In genomic region chr14:118691910-118692309, GRCm38 (mm10) we compare ENCODE assay signal across 17 mouse cellular contexts. TPM values are rescaled to one million over a fixed set of nuclear protein-coding genes. Genes with fewer than 3 reads are reported as not detected.
DNase-seq lines count a peak whose midpoint lies in the region; ATAC-seq and TF ChIP-seq lines count a peak whose summit lies in the region.
"Had no signal": no experiment of that assay in that cellular context is flagged by ENCODE, and none has a peak within 500 bp of the region (broad histone marks: within the 10 kb centered on the region; RNA-seq: fewer than 3 reads in every experiment).

No protein-coding gene starts in this region.

- 56% methylated on average over 6 of the region's 6 CpGs for WGBS in kidney, adult 2 months
- 75% methylated on average over 6 of the region's 6 CpGs for WGBS in kidney, embryonic 14.5 days
- WGBS in midbrain, embryonic 13.5 days: 79% methylated on average over 6 of the region's 6 CpGs

- H3K36me3 ChIP-seq in kidney, adult 2 months (ENCODE audit: control insufficient read depth, insufficient read depth, low read length): no peaks in the 10 kb centered on the region
- H3K36me3 ChIP-seq in kidney, embryonic 14.5 days (ENCODE audit: control insufficient read depth, insufficient read depth, low read length): no peaks in the 10 kb centered on the region; the same call in 1 of the 2 replicates
- peaks cover 6% of the 10 kb centered on the region for H3K36me3 ChIP-seq in ES-Bruce4 (ENCODE audit: control insufficient read depth, insufficient read depth, low read length, poor library complexity, severe bottlenecking)
- no peaks in the 10 kb centered on the region for H3K36me3 ChIP-seq in midbrain, embryonic 13.5 days
- H3K36me3 ChIP-seq: limb, embryonic 13.5 days; midbrain, embryonic 12.5 days had no signal

- TF ChIP-seq EP300 in ES-Bruce4 (IDR thresholded peaks at IDR 0.05; ENCODE audit: insufficient read depth, low read depth, low read length): no peak

- no peak overlapping the region for H3K4me3 ChIP-seq in kidney, adult 2 months (ENCODE audit: insufficient read depth, low read depth, low read length)
- no peak overlapping the region for H3K4me3 ChIP-seq in kidney, embryonic 14.5 days (ENCODE audit: low read length)
- peak overlapping the region; percentile 4; the same call in 1 of the 2 replicates for H3K4me3 ChIP-seq in ES-Bruce4 (ENCODE audit: low read depth, low read length)
- H3K4me3 ChIP-seq in midbrain, embryonic 13.5 days (replicated peaks): no peak overlapping the region
- H3K4me3 ChIP-seq: limb, embryonic 13.5 days; midbrain, embryonic 12.5 days had no signal

- ATAC-seq in kidney, embryonic 14.5 days (ENCODE audit: low FRiP score, low TSS enrichment): no peak
- ATAC-seq in inflammation-experienced regulatory T-cells, adult 6 months: peak; percentile 81
- ATAC-seq in midbrain, embryonic 13.5 days: no peak
- ATAC-seq: forebrain, embryonic 14.5 days had no signal

- no peak for DNase-seq in kidney, adult 2 months
- peak; percentile 74 to 79 for DNase-seq in B cell, adult 2 months
- DNase-seq in right cerebral cortex, postnatal 14 days: no peak
- DNase-seq: adrenal gland, postnatal 36 days; gastrocnemius, postnatal 10 days; kidney, adult 9 months; layer of hippocampus, postnatal 36 days; lung, postnatal 4 days; right cerebral cortex, postnatal 4 days had no signal

- TF ChIP-seq CTCF in kidney, adult 2 months (conservative IDR thresholded peaks at IDR 0.05; ENCODE audit: insufficient read depth, insufficient read length, low read depth, low read length): no peak
- no peak for TF ChIP-seq CTCF in ES-Bruce4 (IDR thresholded peaks at IDR 0.05; ENCODE audit: low read depth, low read length)

- TF ChIP-seq POLR2A in kidney, adult 2 months (IDR thresholded peaks at IDR 0.05; ENCODE audit: low read depth, low read length): no peak
- no peak for TF ChIP-seq POLR2A in ES-Bruce4 (IDR thresholded peaks at IDR 0.05; ENCODE audit: insufficient read depth, low read length)

- H3K27me3 ChIP-seq in kidney, adult 2 months (replicated peaks; ENCODE audit: control insufficient read depth, insufficient read depth, low read length): no peaks in the 10 kb centered on the region
- H3K27me3 ChIP-seq in kidney, embryonic 14.5 days (ENCODE audit: control insufficient read depth, insufficient read depth, low read length): no peaks in the 10 kb centered on the region
- no peaks in the 10 kb centered on the region for H3K27me3 ChIP-seq in ES-Bruce4 (ENCODE audit: control insufficient read depth, insufficient read depth, low read length, poor library complexity, severe bottlenecking)
- H3K27me3 ChIP-seq in midbrain, embryonic 13.5 days: no peaks in the 10 kb centered on the region
- H3K27me3 ChIP-seq: limb, embryonic 13.5 days; midbrain, embryonic 12.5 days had no signal

- H3K9me3 ChIP-seq in kidney, embryonic 14.5 days (ENCODE audit: control insufficient read depth, low read length): no peaks in the 10 kb centered on the region
- H3K9me3 ChIP-seq in ES-Bruce4 (replicated peaks; ENCODE audit: control insufficient read depth, insufficient read depth, low read length, poor library complexity, severe bottlenecking): no peaks in the 10 kb centered on the region
- no peaks in the 10 kb centered on the region for H3K9me3 ChIP-seq in midbrain, embryonic 13.5 days
- H3K9me3 ChIP-seq: limb, embryonic 13.5 days; midbrain, embryonic 12.5 days had no signal

- H3K4me1 ChIP-seq in kidney, adult 2 months (ENCODE audit: control insufficient read depth, insufficient read depth, low read length): peaks cover 16% of the 10 kb centered on the region
- H3K4me1 ChIP-seq in kidney, embryonic 14.5 days (ENCODE audit: control insufficient read depth, insufficient read depth, low read length): peaks cover 7% of the 10 kb centered on the region
- H3K4me1 ChIP-seq in ES-Bruce4 (ENCODE audit: control insufficient read depth, insufficient read depth, low read length): peaks cover 21% of the 10 kb centered on the region
- H3K4me1 ChIP-seq in midbrain, embryonic 13.5 days (replicated peaks): peaks cover 11% of the 10 kb centered on the region

- no peak overlapping the region for H3K4me2 ChIP-seq in kidney, embryonic 14.5 days (replicated peaks; ENCODE audit: low read depth, low read length)
- H3K4me2 ChIP-seq in midbrain, embryonic 13.5 days (replicated peaks): no peak overlapping the region
- H3K4me2 ChIP-seq: hindbrain, embryonic 14.5 days; limb, embryonic 13.5 days; midbrain, embryonic 12.5 days had no signal

- peak overlapping the region; percentile 49 for H3K27ac ChIP-seq in kidney, adult 2 months (ENCODE audit: insufficient read depth, low read depth, low read length)
- no peak overlapping the region for H3K27ac ChIP-seq in kidney, embryonic 14.5 days (ENCODE audit: low read depth, low read length)
- peak overlapping the region; percentile 48 for H3K27ac ChIP-seq in ES-Bruce4 (ENCODE audit: insufficient read depth, low read length)
- H3K27ac ChIP-seq in midbrain, embryonic 13.5 days: no peak overlapping the region
- H3K27ac ChIP-seq: hindbrain, embryonic 14.5 days; midbrain, embryonic 12.5 days had no signal

- no peak overlapping the region for H3K9ac ChIP-seq in kidney, embryonic 14.5 days (ENCODE audit: low read depth, low read length)
- H3K9ac ChIP-seq in ES-Bruce4 (ENCODE audit: low read depth, poor library complexity, severe bottlenecking): peak overlapping the region; percentile 4; the same call in 1 of the 2 replicates
- no peak overlapping the region for H3K9ac ChIP-seq in midbrain, embryonic 13.5 days (replicated peaks)
- H3K9ac ChIP-seq: hindbrain, embryonic 14.5 days; limb, embryonic 13.5 days; midbrain, embryonic 12.5 days had no signal

RNA-seq across cellular contexts. Expression of gene Abcc4, which starts 14.1 kb away (rescaled TPM):
- 30.8 and 31.3 TPM in 2 replicates for polyA plus RNA-seq in kidney, adult 2 months (2012; rRNA removed)
- 5.4 and 12.2 TPM in 2 replicates for polyA plus RNA-seq in kidney, embryonic 14.5 days (2014; fragmentation: Nextera tagmentation; extraction: Ambion mirVana)
- 29.0 and 32.2 TPM in 2 replicates for polyA plus RNA-seq in ES-Bruce4 (2011; ENCODE audit: insufficient read depth, insufficient read length, low read depth, missing spikeins)
- polyA plus RNA-seq in inflammation-experienced regulatory T-cells, adult 6 months (2017; shearing (Covaris generic)): 1 to 10 TPM; 7.2 to 9.6 (median 8.2) TPM
- polyA plus RNA-seq in midbrain, embryonic 13.5 days (2015; fragmentation: Nextera tagmentation; extraction: Ambion mirVana): 1.5 and 1.6 TPM in 2 replicates

Comparison
In these comparisons a context has a peak if more than half of its experiments do, and no peak if none do; other contexts are left out.
1. H3K27ac ChIP-seq: peak in kidney, adult 2 months (single experiment) and ES-Bruce4 (single experiment); none in kidney, embryonic 14.5 days (single experiment) and midbrain, embryonic 13.5 days (single experiment).
2. DNase-seq: peak in B cell, adult 2 months (2 of 2); none in kidney, adult 2 months (single experiment) and right cerebral cortex, postnatal 14 days (single experiment).